Mouse (Mus musculus) naive thymus-derived CD4-positive, alpha-beta T cell, adult 2 months (primary cell): ENCODE results near the gene Adgrv1.
A peak's percentile ranks its signal among the peaks of the same experiment; 100 is the strongest.

ENCODE experiments used
- DNase-seq: peaks from one replicate; pipeline ENCODE4 v3.0.0-alpha.2; 2011; ENCODE audit warnings: low read depth

The Adgrv1 gene

DNA sequence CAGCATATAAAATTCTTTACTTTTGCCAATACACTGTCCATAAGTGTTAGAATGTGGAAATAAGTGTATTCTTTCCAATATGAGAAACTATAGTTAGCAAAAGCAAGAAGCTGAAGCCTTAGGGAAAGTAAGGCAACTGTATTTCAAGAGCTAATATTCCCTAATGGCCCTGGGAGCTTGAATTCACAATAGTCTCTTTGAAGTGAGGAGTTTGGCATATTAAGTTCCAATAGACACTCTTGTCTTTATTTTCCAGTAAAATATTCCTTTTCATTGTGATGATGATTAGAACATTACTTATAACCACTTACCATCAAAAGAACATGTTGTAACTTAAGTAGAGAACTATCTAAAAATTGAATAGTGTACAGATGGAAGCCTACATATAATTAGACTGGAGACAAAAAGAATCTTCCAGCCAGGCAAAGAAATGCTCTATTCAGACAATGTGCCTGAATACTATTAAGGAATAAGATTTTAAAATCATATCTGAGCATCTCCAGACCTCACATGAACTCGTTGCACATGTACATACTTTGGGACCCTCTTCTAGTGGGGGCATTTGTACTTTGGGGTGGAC is 225.0 kb downstream of the Adgrv1 start:
- no peak for DNase-seq

DNA sequence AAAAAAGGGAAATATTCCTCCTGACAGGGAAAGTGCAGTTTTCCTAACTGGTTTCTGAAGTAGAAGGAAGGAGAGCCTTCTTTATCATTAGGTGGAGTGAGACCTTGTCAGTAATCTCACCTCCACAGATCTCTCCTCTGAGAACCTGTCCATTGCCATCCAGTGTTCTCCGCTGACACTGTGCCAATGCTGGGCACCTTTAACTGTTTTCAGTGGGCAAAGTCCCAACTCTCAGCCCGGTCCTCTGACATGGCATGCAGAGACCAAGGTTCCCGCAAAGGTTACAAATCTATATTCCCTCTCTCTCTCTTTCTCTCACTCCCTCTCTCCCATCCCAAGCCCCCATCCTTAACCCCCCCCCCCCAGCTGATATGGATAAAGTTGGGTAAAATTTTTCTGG is 230.1 kb downstream of the Adgrv1 start:
- DNase-seq = no peak

DNA sequence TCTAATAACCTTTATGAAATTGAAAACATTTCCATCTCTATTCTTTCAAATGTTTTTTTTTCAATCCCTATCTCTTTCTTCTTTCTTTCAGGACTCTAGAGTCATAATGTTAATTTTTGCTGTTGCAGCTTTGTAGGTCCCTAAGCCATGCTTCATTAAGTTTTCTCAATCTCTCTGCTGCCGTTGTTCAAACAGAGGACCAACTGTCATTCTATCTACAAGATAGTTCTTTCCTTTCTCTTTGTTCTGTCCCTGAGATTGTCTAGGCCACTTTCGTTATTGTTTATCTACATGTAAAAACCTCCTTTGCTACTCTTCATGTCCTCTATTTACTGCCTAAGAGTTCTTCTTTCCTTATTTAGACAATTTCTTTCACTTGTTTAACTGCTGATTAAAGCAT is 230.8 kb downstream of the Adgrv1 start:
- no peak for DNase-seq

DNA sequence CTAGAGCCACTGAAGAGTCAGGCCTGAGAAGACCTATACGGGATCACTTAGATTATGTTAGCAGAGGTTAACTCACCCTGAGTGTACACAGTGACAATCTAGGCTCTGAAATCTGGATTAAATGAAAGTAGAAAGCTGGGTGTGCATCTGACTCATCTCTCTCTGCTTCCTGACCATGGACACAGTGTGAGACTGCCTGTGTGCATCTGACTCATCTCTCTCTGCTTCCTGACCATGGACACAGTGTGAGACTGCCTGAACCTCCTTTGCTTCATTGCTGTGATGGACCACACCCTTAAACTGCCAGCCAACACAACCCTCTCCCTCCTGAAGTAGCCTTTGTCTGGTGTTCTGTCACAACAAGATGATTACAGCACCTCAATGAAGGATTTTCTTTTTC is 231.2 kb downstream of the Adgrv1 start:
- no peak for DNase-seq

DNA sequence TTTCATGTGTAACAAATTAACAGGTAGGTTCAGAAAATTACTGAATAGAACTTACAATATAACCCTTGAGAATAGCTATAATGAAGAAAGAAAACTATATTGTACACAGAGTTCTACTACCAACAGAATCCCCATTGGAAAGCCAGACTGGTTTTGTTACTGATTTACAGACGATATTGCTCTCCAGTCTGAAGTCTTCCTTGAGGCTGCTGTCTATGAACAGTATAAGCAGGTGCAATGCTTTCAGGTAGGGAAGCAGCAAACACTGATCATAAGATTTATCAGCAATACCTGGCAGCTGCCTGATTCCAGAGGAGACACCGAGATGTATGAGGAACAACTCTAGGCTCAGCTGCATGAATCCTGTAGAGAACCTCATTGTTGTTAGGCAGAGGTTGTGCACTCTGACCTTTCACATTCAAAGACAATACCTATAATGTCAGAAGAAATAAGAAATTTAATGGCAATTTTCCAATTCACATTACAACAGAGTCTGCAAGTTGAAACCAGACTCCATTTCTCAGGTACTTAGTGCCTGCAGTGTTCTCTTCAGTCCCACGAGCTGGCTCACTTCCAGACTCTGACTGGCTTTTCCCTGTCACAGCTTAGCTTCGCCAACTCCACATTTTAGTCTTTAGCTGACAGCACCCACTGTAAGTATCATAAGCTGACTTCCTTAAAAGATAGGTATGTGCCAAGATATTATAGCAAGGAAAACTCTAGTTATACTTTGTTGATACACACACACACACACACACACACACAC is 247.2 kb downstream of the Adgrv1 start:
- no peak for DNase-seq

DNA sequence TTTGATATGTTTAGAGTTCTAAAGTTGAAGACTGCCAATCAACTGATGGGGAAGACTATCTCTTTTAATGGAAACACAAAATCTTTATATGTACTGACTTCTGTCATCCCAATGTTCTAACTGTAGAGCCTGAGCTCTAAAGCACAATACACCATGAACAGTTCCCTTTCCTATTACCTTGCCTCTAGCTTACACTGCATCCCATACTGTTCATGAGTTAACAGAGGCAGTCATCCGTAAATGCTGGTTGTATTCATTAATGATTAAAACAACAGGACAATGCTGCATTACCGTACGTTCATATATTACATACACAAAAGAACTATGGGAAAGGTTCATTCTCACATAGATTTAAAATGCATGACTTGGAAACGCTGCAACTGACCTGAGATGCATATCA is 251.1 kb downstream of the Adgrv1 start:
- DNase-seq = no peak

DNA sequence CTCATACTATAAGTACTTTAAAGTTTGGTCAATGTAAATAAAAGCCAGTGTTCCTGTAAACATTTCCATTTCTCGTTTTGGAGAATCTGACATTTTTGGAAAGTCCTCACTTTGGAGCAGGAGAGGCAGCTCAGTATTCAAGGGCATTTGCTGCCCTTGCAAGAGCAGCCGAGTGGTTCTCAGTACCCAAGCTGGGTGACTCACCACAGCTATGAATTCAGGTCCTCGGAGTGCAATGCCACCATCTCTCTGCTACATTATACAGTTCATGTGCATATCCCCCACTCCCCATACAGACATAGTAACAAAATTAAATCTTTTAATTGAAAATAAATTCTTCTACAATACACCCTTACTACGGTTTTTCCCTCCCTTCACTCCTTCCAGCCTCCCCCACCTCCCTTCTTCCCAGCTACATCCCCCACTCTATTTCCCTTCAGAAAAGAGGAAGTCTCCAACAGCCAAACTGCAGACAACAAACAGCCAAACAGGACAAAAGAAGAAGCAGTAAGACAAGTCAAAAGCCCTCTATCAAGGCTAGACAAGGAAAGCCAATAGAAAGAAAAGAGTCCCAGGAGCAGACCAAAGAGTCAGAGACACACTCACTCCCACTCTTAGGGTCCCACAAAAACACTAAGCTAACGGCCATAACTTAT is 262.0 kb downstream of the Adgrv1 start:
- no peak for DNase-seq

DNA sequence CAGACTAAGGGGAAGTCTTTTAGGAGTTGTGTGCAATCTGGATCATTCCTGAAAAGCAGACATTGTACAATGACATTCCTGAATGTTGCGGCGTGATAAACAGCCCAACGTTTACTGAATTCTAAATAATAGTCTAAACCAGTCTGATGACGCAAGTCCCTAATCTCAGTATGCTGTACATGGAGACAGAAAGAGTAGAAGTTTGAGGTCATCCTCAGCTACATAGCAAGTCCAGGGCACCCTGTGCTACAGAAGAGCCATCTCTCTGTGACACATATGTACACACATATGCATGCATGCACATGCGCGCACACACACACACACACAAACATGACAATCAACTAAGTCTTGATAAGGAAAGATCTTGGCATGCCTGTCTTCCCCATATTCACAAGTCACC is 262.8 kb downstream of the Adgrv1 start:
- DNase-seq = no peak

DNA sequence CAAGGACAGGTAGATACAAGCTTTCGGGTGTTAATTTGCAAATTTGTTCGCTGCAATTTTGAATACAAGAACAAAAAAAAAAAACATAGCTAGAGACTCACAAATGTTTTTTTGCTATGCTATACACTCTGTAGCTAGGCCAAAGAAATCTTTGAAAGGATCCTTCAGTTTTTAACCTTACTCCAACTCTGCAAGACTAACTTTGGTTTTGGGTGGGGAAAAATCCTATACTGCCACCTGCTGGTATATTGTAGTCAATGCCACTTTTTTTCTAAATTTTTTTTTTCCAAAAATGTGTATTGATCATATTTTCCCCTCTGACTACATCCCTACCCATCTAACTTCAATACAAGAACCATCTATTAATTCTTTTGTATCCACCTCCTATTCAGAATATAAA is 263.4 kb downstream of the Adgrv1 start:
- peak; percentile 62 for DNase-seq

DNA sequence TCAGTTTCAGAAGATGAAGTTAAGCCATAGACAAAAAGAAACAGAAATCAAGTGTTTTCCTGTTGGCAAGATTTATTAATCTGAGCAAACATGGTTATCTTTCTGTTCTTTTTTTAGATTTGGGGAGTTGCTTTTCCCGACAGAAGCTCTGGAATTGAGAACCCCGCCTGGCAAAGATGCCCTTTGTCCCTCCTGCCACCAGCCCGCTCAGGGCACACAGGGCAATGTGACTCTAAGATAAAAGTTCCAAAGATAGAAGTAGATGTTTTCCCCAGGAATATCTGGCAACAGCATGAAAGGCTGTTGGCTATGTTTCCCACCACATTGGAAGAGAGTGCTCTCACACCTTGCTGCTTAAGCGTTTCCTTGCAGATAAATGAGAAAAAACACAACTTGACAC is 264.0 kb downstream of the Adgrv1 start:
- no peak for DNase-seq

DNA sequence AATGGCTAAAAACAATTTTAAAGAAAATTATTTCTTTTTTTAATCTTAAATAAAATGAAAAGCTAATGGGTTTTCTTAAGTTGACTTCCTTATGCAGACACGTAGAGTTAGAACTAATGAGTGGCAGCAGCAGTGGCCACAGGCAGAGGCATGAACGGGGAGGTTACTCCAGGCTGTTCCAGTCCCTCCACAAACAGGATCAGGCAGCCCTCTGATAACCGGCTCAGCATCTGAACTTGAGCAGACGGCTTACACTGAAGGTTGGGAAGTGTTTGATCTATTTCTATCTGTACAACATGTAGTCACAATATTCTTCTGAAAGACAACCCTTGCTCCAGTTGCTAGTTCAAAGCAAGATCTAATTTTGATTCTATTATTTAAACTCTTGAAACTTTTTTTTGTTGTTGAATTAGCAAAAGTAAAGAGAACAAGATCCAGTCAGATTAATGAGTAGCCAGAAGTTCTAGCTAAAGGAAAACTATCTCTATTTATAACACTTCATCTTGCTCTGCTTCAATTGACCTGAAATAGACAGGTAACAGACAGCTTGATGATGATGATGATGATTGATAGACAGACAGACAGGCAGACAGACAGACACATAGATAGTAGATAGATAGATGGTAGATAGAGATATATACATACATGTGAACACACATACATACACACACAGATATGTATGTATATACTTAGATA is 265.1 kb downstream of the Adgrv1 start:
- no peak for DNase-seq

DNA sequence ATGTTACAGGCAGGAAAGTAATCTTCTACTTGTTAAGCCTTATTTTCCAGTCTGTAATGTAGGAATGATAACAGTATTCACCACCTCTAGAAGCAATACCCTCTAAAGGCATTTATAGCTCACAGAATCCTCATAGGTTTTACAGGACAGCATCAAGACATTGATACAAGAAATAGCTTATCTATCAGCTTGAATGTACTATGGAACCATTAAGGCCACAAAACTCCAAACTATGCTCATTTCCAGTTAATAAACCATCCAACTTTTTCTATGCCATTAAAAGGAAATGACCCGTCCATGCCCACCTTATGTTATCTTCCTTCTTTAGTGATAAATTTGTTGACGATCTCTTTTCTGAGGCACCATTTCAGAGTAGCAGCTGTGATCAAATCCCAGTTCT is 272.6 kb downstream of the Adgrv1 start:
- no peak for DNase-seq

DNA sequence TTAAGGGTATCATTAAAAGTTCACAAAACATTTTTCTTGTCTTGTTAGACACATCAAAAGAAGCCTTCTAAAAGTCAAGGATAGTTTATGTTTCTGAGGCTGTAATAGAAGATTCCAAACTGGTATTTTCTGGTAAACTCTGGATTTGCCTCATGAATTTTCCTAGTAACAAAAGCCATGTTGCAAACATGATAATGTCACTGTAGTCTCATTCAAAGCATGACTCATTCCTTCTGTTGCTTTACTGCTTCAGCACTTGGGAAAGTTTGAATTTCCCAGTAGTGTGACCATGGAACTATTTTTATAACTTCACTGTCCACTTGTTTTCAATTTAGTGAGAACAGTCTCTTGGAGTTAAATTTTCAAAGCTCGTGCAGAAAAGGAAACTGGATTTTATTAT is 274.2 kb downstream of the Adgrv1 start:
- DNase-seq = no peak

DNA sequence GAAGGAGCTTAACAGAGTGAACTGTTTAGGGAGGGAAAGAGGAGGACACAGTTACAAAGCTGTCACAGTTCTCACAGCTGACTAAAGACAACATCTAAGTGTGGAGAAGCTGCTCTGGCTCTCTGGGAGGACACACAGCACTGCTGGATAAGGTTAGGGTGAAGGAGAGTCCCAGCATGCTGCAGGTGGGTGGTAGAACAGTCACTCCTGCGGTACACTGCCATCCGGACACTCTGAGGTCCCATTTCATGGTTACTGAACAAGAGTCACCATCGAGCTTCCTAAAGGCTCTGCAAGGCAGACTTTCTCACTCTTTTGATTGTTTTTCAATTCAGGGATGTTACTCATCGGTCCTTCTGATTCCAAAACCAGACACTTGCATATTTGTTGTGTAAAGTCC is 274.6 kb downstream of the Adgrv1 start:
- DNase-seq = no peak

DNA sequence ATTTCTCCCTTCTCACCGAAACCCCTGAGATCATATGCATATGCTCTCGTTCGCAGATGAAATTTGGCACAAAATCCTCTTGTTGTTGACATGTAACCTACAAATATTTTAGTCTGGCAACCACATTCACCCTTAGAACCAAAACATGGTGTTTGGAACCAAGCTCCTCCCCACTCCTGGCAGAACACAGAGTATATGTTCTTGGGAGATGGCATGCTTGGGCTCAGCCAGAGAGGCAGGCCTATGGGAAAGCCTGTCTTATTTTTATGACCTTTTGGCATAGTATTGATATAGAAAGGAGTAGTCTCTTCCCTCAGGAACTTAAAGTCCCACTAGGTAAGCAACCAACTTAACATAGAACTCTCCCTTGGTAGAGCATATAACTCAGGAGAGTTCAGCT is 275.7 kb downstream of the Adgrv1 start:
- no peak for DNase-seq

DNA sequence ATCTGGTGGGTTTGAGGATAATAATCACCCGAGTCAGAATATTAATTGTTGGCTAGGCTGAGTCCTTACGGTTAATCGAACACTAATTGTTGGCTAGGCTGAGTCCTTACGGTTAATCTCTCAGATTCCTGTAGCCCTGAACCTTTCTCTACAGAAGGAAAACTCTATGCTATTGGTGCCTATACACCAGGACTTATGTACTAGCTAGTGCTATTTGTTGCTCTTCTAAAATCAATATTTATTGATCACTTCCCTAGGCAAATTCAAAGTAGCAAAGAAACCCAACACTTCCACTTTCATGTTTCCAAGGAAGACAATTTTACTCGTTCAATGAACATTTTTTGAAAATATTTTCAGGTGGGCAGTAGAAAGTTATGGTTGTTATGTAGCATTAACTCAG is 278.4 kb downstream of the Adgrv1 start:
- no peak for DNase-seq

DNA sequence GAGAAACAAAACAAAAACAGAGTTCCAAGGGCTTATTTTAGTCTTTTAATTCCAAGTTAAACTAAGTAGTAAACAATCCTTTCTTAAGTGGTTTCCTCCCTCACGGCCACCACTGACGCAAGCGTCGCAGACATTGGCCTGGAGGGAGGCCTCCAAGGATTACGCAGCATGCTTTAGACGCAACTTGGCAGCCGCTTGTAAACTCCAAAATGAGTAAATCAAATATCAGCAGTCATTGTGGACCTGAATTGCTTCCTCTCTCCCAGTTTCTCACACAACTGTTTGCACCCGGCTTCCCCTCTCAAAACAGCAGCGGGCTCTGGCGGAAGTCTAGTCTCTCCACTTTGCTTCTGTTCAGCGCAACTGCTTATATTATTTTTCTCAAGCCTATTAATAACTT is 280.7 kb downstream of the Adgrv1 start:
- peak; percentile 43 for DNase-seq

DNA sequence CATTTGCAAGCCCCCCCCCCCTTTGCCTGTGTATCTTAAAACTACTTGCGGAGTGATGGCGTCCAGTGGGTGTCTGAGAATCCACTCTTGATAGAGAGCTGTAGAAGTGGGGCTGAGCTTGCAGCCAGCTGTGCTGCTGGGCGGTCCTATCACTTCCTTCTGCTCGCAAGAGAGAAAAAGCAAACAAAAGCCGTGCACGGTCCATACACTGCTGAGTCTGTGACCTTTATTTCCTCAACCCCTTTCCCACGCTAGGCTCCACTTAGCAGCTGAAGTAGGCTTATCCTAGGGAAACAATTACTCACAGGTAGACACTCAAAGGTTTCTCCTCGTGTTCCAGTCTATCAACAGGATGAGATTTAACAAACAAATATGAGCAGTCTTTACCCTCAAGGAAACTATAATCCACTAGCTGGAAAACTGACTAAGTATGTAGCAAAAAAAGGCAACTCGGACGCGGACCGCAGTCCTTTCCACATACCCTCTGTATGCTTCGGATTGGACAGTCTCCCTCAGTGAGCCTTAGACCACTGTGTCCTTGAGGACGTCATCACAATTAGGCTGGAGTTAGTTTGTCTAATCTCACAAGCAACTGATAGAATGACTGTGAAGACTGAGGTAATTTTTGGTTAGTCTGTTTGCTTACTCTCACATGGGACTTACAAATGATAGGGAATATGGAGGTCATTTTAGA is 281.3 kb downstream of the Adgrv1 start:
- DNase-seq = peak; percentile 57

DNA sequence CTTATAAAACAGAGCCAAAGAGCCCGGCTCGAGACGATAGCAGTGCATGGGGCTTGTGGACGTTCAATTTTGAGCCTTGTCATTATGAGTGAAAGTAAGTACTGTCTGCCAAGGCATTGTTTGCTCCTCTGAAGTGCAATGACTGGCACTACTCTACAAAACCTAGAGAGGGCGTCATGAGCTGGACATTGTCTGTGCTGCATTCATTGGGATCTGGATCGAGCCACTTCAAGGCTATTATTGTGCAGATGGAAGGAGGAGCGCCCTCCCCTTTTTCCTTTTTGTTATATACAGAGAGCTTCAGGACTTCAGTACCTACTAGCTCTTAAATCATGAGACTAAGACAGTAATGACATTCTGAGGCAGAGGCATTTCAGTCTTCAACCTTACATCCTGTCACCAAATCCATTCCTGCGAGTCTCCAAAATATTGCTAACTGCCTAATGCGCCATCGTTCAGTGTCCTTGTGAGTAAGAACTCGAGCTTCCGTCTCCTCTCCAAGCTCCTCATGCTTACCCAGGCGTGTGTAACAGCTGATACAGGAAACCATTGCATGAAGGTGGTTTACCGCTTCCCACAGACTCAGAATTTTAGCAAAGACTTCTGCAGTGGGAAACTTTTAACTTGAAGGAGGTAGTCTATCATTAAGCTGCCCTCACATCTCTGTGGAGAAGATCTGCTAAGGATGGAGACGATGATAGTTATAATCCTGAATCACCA is 285.5 kb downstream of the Adgrv1 start:
- peak; percentile 62 for DNase-seq

DNA sequence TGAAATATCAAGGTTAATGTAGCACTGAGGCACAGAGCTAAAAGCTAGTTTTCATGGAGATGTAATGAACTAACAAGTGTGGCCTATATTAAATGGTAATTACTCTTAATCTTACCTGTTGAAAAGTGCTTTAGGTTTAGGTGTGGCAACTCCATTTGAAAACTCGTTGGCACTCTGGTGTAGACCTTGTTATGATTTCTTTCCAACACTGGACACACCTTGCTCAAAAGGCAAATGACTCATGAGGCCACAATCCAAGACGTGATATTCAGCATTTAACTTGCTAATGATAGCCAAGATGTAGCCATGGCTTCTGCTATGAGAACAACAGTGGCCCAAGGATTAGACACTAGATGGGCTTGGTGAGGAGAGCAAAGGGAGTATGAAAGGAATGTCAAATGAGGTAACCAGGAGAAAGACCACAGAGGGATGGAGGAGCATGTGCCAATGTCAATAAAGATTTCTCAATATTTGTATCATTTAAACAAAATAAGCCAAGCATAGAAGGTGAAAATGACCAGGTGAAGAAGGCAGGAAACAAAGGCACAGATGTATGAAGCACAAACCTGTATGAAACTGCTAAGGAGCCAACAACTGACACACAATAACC is 289.9 kb downstream of the Adgrv1 start:
- no peak for DNase-seq

DNA sequence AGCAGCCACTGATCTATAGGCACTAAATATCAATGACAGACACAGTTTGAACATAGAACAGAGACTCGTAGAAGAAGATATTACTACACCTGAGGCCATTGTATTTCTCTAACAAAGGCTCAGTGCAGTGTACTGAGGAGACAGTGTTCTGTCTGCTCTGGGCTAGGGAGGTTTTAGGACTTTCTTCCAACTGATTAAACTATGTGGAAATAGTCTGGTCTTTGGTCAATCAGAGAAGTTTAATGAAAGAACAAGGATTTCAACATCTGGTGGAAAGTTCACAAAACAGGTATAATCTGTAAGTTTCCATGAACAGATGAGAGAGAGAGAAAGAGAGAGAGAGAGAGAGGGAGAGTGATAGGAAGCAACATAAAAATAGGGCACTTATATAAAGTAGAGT is 297.7 kb downstream of the Adgrv1 start:
- DNase-seq = no peak
